Mouse (Mus musculus): ENCODE measurements around the gene D330045A20Rik.

- TF ChIP-seq EP300 (IDR thresholded peaks at IDR 0.05) (no peak), CTCF (IDR thresholded peaks at IDR 0.05) (no peak)
Observed at GRCm38 (mm10) chrX:139435202-139435601, 45.0 kb upstream of the D330045A20Rik start.

Data from lung, postnatal 0 days (tissue).